Mouse (Mus musculus): ENCODE measurements around the gene Ubr3.
A peak's percentile ranks its signal among the peaks of the same experiment; 100 is the strongest.
"Not testable (repeated sequence)": the region's sequence is repeated elsewhere in the genome, so short reads cannot be mapped to it uniquely, and the experiment has no call there.

Gene Ubr3

DNA sequence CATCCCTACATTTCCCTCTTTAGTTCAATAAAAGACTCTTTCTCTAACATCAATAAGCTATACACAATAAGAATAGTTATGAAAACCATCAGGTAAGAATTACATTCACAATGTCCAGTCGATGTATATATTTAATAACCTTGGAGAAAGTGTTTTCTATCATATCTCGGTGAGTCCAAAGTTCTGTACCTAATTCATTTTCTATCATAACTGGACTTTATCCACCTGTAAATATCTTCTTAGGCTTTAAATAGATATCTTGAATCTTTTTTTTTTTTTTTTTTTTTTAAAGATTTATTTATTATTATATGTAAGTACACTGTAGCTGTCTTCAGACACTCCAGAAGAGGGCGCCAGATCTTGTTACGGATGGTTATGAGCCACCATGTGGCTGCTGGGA lies 10.3 kb downstream of the Ubr3 start:
- DNase-seq (ENCODE audit: low spot score): not testable (repeated sequence)

DNA sequence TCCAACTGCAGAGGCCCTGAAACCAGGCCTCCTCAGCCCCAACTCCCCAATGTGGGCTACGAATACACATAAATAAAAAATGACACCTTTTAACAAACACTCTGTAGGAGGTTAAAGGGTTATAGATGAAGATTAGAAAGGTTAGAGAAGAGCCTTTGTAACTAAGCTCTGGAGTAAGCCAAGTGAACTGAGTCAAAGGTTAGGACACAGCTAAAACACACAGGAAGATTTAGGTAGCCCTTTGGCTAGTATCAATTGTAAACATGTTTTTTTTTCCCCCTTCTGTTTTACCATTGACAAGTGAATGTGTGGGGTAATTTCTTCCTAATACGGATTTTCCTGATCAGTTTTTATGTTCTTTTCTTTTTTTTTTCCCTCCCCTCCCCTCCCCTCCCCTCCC lies 15.8 kb downstream of the Ubr3 start:
- no peak for DNase-seq (ENCODE audit: low spot score)

DNA sequence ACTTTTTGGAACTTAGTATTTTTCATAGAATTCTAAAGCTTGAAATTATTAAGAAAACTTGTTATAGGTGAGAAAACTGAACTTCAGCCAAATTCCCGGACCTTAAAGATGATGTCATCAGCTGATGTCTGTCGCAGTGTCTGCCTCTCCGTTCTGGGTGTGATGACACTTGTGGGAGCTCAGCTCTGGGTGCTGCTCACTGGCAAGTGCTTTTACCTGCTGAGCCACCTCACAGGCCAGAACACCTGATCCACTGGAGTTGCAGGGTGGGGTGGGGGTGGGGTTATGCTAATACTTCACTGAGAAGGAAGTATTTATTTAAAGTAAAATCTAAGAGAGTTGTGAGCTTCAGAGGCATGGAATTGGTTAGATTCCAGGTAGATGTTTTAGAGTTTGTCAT lies 20.3 kb downstream of the Ubr3 start:
- no peak for DNase-seq (ENCODE audit: low spot score)

DNA sequence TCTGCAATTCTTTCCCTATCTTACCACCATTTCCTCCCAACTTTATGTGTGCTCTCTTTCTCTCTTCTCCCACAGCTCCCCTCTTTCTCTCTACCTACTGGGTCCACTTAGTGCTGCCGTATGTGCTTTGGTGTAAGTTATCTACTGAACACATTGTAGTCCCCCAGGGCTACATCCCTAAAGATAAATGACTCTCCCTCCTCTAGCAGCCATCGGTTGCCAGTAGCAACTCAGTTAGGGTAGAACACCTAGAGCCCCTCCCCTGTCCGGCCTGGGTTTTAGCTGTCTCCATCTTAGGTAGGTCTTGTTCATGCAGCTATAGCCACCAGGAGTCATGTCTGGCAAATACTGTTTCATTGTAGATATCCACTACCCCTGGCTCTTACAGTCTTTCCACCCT lies 27.9 kb downstream of the Ubr3 start:
- no peak for DNase-seq (ENCODE audit: low spot score)

DNA sequence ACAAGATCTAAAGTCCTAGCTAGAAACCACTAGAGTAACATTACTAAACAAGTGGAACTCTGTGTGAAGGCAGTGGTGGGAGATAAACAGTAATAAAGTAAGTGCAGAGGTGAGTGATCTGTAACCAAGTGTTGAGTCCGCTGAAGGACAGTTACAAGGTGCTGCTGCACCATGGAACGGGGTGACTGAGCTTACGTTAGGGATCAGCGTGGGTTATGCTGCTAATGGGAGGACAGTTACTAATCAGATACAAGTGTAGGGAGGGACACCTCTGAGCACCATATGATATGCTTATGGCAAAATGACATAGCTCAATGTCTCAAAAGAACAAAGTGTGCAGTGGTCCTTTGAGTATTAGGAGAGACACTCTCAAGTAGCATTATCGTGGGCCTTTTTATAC lies 39.3 kb downstream of the Ubr3 start:
- no peak for DNase-seq (ENCODE audit: low spot score)

DNA sequence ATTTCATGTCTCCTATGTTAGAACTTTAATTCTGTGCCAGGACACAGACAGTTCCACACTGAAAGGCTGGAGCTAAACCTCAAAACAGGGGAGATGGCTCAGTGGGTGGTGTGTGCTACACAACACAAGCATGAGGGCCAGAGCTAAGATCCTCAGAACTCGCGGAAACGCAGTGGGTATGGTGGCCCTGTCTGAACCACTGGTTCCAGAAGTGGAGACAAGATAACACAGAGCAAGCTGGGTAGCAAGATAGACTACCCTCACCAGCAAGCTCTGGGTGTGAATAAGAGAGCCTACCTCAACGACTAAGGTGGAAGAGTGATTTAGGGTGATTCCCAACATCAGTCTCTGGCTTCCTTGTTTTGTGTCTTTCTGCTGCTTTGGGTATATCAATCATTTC lies 42.2 kb downstream of the Ubr3 start:
- DNase-seq (ENCODE audit: low spot score): no peak

DNA sequence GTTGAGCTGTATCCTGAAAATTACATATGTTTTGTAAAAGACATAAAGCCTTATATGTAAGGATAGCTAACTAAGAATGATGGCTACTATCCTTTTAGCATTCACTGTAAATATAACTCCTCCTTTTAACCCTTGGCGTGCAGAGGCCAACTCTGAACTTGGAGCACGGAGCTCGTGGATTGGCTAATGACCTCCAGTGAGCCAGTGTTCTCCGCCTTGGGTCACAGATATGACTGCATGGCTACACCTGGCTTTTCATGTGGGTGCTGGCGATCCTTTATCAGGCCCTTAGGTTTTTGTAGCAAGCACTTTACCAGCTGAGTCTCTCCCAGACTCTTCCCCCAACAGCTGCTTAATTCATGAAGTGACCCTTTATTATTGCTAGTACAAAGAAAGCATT lies 42.6 kb downstream of the Ubr3 start:
- no peak for DNase-seq (ENCODE audit: low spot score)

DNA sequence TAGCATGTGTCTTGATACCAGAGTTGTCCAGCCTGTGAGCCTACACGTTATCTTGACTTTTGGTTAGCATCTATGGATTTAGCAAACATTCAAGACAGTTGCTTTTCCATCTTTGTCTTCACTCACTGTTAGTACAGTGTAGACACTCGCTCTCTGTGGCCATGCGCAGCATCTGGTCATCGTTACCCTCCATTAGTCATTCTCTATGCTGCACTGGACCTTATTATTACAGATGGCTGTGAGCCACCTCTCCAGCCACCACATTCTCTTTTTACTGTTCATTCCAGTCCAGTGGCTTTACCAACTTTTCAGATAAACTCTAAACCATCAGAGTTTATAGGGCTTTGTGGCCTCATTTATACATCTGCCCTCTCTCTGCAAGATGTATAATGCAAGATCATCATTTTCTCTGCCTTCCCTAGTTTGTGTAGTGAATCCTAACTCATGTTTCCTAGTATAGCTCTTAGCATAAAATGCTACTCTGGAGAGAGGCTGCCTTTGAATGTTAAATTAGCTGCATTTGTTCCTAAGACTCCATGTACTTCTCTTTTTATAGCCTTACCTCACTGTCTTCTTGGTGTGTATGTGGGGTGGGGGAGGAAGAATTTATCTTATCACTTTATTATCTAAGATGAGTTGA lies 44.5 kb downstream of the Ubr3 start:
- DNase-seq (ENCODE audit: low spot score): no peak

DNA sequence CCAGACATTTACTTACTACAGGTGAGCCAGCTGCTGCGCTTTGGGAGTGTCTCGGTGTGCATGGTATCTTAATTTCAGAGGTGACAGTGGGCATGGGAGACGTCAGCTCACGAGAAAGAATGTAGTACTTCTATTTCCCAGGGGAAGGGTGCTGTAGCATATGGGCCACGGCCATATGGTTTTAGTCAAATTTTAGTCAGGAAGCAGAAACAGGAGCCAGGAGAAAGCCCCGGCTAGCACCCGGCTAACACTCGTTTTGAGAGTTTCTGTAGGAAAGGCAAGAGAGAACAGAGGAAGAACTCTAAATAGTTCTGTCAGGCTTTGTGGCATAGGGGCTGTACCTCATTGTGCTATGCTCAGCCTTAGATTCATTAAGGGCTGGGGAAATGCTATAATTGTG lies 55.8 kb downstream of the Ubr3 start:
- DNase-seq (ENCODE audit: low spot score): no peak

DNA sequence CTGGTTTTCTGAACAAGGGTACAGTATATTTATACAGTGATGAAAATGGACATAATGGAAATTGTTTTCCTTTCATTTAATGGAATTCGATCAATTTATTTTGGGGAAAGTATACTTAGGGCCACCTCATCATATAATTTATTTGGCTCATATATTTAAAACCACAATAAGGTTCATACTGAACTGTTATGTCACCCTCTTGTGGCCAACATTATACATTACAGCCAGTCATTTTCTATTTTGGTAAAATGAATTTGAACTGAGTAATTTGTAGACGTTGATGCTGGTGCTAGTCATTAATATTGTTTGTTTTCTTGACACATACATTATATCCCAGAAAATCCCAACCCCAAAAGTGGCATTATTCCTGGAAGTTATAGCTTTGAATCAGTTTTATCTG lies 58.6 kb downstream of the Ubr3 start:
- DNase-seq (ENCODE audit: low spot score): no peak

DNA sequence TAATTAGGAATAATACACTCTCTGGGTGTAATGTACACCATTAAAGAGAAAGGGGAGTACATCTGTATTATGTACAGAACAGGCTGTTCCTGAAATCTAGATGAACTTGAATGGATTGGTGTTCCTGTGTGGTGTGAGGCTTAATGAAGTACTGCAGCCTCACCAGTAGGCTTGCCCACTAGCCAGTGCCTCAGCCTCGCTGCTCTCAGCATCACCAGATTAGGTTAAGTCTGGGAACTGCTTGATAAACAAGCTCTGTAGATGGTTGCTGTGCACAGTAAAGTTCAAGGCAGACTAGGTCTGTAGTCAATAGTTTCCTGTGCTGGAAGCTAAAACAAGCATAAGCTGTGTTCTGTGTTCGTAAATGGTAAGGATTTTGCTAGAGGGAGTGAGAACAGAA lies 60.6 kb downstream of the Ubr3 start:
- no peak for DNase-seq (ENCODE audit: low spot score)

DNA sequence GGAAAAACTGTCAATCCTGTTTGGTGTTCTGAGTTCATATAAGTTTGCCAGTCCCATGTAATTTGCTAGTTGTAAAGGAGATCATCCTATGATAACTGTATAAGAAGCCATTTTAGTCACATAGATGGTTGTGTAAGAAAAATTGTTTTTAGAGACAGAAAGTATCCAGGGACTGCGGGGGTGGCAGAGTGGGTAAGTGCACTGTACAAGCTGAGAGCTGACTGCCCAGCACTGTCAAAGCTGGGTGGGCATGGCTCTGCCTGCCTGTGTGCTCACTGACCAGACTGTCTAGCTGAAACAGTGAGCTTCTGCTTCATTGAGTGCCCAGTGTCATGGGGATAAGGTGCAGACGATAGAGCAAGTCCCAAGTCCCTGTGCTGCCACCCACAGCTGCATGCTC lies 77.8 kb downstream of the Ubr3 start:
- DNase-seq (ENCODE audit: low spot score): no peak

DNA sequence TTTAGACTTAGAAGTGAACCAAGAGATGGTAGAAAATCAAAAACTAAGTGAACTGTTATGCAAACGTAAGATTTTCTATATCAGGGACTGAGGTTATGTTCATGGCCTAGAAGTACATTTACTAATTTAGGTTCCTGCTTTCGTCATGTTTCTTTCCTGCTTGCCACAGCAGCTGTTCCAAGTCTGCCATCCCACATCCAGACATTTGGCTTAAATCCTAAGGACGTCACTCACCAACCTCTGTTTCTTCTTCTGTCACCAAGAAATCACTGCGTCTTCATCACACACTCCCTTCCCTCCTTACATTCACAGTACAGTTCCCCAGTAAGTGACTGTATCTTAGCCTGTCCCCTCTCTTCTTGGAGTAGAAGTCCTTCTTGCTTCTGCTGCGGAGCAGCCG lies 92.2 kb downstream of the Ubr3 start:
- no peak for DNase-seq (ENCODE audit: low spot score)

DNA sequence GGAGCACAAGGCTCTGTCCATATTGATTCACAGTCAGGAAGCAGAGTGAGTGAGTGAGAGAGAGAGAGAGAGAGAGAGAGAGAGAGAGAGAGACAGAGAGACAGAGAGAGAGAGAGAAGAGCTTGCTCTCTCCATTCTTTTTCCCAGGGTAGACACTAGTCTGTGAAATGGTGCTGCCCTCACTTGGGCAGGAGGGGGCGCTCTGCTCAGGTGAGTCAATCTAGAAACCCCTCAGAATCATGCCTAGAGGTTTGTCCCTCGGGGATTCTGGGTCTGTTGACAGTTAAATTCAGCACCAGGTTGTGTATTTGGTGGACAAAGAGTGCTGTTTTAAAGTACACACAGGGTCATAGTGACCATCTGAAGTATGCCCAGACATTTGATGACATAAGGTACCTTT lies 93.6 kb downstream of the Ubr3 start:
- DNase-seq (ENCODE audit: low spot score): no peak

DNA sequence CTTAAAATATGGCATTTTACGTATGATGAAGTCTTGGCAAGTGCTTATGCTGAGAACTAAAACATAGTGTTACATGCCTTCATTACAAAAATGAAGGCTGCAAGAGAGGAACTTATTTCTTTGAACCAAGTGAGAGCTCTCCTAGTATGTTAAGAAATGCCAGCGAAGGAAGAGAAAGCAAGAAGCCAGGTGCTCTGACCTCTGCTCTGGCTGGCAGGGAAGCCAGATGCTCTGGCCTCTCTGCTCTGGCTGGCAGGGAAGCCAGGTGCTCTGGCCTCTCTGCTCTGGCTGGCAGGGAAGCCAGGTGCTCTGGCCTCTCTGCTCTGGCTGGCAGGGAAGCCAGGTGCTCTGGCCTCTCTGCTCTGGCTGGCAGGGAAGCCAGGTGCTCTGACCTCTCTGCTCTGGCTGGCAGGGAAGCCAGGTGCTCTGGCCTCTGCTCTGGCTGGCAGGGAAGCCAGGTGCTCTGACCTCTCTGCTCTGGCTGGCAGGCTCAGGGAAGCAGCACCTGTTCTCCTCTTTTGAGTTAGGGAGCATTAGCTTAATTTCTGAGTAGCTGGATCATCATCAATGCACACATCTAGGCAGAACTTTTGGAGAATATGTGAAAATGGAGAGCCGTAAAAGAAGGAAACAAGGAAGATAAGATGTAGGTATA lies 97.2 kb downstream of the Ubr3 start:
- not testable (repeated sequence) for DNase-seq (ENCODE audit: low spot score)

DNA sequence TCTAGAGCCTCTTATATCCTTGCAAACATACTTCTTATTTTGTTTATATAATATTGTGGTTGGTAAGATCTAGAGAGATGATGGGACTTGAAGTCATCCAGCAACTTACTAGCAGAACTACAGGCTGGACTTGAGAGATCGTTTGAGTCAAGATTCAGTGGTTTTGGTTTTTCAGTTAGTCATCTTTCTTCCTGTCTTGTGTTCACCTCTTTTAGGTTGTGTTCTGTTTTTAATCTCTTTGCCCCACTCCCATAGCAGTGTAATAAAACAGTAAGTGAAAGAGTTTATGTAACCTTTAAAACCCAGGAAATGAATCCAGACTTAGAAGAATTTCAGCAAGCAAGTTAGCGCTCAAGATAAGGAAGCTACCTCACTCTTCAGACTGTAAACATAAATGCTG lies 97.7 kb downstream of the Ubr3 start:
- DNase-seq (ENCODE audit: low spot score): no peak

DNA sequence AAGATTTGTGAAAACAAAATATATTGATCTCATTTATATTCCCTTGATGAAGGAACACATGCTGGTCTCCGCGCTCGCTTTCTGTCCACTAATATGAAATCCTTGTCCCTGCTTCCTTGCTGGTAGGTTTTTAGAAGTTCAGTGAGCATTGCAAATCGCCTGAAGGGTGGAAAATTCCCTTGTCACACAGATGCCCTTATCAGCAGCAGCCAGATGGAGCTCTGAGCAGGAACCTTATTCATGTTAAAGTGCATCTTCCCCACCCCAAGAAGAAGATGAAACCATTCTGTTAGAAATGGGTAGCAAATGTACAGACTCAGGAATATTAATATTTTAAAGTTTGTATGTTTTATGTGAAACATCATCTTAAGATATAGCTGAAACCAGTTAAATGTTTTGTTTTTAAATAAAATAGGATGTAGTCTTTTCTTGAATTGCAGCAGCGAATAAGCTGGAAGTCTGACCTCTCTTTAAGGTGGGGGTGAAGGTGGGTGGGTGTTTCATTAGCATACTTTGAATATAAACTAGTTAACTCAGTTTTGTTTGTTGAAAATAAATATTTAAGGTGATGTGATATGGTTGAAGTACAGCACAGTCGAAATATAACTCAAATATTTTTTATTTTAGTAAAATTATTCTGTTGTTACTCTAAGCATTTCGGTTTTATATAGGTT lies 102.2 kb downstream of the Ubr3 start:
- no peak for DNase-seq (ENCODE audit: low spot score)

DNA sequence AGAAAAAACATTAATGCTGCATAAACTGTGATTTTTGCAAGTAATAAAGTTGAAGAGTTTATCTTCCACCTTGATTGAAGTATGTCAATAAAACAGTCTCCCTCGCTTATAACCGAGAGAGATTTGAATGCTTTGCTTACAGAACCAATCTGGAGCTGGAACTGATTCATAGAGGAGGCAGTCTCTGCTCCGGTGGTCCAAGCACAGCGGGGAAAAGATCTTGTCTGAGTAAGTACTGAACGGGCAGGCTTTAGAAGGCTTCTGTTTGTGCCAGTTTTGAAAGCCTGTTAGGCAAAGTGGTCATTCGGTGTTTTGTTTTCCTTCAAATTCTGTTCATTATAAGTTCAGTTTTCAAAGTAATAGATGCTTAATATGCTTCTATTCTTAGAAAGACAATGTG lies 103.3 kb downstream of the Ubr3 start:
- DNase-seq (ENCODE audit: low spot score): no peak

DNA sequence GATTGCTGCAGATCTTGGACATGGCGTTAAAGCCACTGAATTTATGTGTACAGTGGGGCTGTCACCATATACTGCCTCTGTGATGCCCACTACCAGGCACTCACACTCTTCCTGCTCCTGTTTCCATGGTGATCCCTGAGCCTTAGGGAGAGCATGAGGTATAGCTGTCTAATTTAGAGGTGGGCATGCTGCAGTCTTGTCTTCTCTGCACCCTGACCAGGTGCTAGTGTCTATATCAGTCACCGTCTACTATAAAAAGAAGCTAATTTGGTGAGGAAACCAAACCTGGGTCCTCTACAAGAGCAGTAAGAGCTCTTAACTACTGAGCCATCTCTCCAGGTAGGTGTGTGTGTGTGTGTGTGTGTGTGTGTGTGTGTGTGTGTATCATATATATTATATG lies 109.4 kb downstream of the Ubr3 start:
- DNase-seq (ENCODE audit: low spot score): no peak

DNA sequence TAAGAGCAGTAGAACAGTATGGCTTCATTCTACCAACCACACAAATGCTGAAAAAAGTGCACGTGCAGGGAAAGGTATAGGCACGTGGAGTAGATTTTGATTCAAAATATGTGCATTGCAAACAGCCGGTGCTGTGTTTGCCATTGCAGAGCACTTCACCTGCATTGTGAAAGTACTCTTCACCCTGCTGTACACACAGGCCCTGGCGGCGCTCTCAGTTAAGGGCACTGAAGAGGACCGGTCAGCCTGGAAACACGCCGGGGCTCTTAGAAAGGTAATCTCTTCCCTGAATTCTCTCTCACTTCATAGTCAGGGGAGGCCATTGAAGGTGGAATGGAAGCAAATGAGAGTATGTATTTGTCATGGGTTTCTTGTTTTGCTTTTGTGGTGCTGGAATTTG lies 115.9 kb downstream of the Ubr3 start:
- DNase-seq (ENCODE audit: low spot score): no peak

DNA sequence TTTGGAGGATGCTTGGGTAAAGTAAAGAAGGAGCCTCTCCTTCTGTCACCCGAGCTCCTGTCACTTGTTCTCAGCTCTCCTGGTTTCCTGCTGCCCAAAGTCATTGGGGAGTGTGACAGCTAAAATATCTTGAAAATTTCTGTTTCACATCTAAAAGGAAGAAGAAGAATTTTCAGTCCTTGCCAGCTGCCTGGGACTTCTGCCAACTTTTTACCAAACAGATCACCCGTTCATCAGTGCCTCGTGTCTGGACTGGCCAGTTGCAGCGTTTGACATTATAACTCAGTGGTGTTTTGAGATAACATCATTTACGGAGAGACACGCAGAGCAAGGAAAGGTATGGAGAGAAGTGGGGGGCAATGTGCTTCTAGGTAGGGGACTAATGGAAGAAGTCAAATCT lies 121.2 kb downstream of the Ubr3 start:
- peak; percentile 15 for DNase-seq (ENCODE audit: low spot score)

DNA sequence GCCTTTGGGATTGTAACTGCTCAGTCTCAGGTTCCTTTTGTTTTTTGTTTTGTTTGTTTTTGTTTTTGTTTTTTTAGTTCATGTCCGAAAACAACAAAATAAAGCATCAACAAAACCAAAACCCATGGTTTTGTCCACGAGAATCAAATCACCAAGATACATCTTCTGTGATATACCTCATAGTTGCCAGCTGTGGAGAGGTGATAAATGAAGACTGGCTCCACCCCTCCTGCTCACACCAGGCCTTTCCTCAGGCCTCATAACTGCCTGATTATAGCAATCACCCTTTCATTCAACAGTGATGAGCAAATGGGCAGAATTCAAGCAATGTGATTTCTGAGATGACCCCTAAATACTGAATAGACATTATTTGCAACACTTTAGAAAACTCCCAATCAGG lies 127.4 kb downstream of the Ubr3 start:
- DNase-seq (ENCODE audit: low spot score): no peak

DNA sequence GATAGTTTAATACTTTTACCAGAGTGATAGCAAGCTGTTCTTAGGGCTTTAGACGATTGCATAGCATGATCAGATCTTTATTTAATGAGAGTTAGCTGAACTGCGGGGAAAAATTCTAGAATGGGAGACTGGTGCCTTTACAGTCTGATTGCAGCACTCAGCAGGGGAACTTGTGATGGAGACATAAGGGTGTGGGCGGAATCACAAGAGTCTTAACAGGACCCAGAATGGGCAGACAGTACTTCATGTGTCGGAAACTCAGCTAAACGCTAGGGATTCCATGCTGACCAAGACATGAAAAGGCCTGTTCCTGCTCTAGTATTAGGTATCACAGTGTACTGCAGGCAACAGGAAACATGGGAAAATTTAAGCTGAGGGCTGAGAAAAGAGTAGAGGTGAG lies 128.7 kb downstream of the Ubr3 start:
- no peak for DNase-seq (ENCODE audit: low spot score)

DNA sequence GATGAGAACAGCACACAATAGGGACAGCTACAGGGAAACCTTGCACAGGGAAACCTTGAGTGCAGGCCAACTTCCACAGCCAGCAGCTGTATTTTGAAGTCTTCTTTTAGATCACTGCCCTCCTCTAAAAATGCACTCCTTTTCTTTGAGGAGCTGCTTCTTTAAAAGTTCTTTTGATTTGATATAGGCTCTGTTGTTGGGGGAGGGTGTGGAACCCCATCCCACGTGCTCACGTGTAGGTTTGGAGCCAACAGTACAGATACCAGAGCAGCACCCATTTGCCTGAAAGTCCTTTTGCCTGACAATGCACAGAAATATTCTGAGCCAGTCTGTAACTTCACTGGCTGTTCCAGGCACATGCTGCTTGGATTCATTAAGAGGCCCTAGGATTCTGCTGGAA lies 134.4 kb downstream of the Ubr3 start:
- DNase-seq (ENCODE audit: low spot score): no peak

Data from ovary, postnatal 36 days (tissue).